Mouse (Mus musculus) c-Kit-positive CD71-positive TER-119-positive erythroid progenitor cells, embryonic 14.5 days (primary cell): ENCODE data around the gene Fig4.
A peak's percentile ranks its signal among the peaks of the same experiment; 100 is the strongest.

Experiments
- DNase-seq: peaks from one replicate; pipeline ENCODE4 v3.0.0-alpha.2; 2013; ENCODE audit warnings: low spot score

Fig4 gene

GRCm38 (mm10) chr10:41302689-41303431 lies at the start of gene Fig4:
Gene Fig4 (minus strand): TSS chr10:41303260.
- DNase-seq = peak; percentile 92

- DNase-seq = no peak
These were observed 38.3 kb upstream of the Fig4 start for GRCm38 (mm10) chr10:41341346-41341745.

- no peak for DNase-seq
These were observed 29.5 kb upstream of the Fig4 start for GRCm38 (mm10) chr10:41332533-41333043.

GRCm38 (mm10) chr10:41315866-41316265 lies 12.8 kb upstream of the Fig4 start:
- no peak for DNase-seq

- no peak for DNase-seq
These were observed 5.1 kb upstream of the Fig4 start for GRCm38 (mm10) chr10:41308205-41308604.

GRCm38 (mm10) chr10:41304961-41305455 lies 1.9 kb upstream of the Fig4 start:
- no peak for DNase-seq

GRCm38 (mm10) chr10:41303639-41304444 lies 782 bp upstream of the Fig4 start, which contains the start of gene Ak9:
Gene Ak9 (plus strand): TSS chr10:41303980.
- DNase-seq = peak; percentile 94

- no peak for DNase-seq
These were observed 2.9 kb downstream of the Fig4 start for GRCm38 (mm10) chr10:41300161-41300560.

- DNase-seq = no peak
These were observed 7.9 kb downstream of the Fig4 start for GRCm38 (mm10) chr10:41295145-41295544.

GRCm38 (mm10) chr10:41294734-41295133 lies 8.3 kb downstream of the Fig4 start:
- no peak for DNase-seq

GRCm38 (mm10) chr10:41293019-41293418 lies 10.0 kb downstream of the Fig4 start:
- DNase-seq = no peak

- DNase-seq = no peak
These were observed 12.0 kb downstream of the Fig4 start for GRCm38 (mm10) chr10:41291021-41291420.

GRCm38 (mm10) chr10:41288771-41289415 lies 14.2 kb downstream of the Fig4 start:
- peak; percentile 87 for DNase-seq

- DNase-seq = no peak
These were observed 15.0 kb downstream of the Fig4 start for GRCm38 (mm10) chr10:41288074-41288473.

GRCm38 (mm10) chr10:41287618-41288017 lies 15.4 kb downstream of the Fig4 start:
- DNase-seq = no peak

- DNase-seq = no peak
These were observed 21.0 kb downstream of the Fig4 start for GRCm38 (mm10) chr10:41282086-41282485.

GRCm38 (mm10) chr10:41280796-41281195 lies 22.3 kb downstream of the Fig4 start:
- DNase-seq = no peak

GRCm38 (mm10) chr10:41280177-41280576 lies 22.9 kb downstream of the Fig4 start:
- DNase-seq = no peak

GRCm38 (mm10) chr10:41278808-41279207 lies 24.3 kb downstream of the Fig4 start:
- DNase-seq = no peak

- DNase-seq = no peak
These were observed 28.2 kb downstream of the Fig4 start for GRCm38 (mm10) chr10:41274871-41275270.

- peak; percentile 49 for DNase-seq
These were observed 31.2 kb downstream of the Fig4 start for GRCm38 (mm10) chr10:41271860-41272259.

- peak; percentile 62 for DNase-seq
These were observed 41.2 kb downstream of the Fig4 start for GRCm38 (mm10) chr10:41261889-41262288.
